ENCODE assay signal across 19 mouse cellular contexts in the genomic region with DNA sequence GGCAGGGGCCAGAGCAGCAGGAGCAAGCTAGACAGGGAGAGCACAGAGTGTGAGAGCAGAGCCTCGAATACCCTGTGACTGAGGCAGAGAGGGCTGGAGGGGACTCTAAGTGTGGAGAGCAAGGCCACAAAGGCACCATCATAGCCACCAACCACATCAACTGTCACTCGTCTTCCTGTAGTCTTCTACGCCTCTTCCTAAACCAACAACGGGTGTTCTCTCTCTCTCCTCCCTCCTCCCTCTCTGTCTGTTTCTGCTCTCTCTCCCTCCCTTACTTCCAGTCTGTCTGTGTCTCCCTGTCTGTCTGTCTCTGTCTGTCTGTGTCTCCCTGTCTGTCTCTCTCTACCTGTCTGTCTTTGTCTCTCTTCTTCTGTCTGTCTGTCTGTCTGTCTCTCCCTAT. TPM values are rescaled to one million over a fixed set of nuclear protein-coding genes. Genes with fewer than 3 reads are reported as not detected.
DNase-seq lines count a peak whose midpoint lies in the region; ATAC-seq and TF ChIP-seq lines count a peak whose summit lies in the region.
"Had no signal": no experiment of that assay in that cellular context is flagged by ENCODE, and none has a peak within 500 bp of the region (broad histone marks: within the 10 kb centered on the region; RNA-seq: fewer than 3 reads in every experiment).

No protein-coding gene starts in this region.

- TF ChIP-seq POLR2A in thymus, adult 2 months (IDR thresholded peaks at IDR 0.05; ENCODE audit: control insufficient read depth, extremely low read depth, insufficient read depth, low read length, poor library complexity): no peak

- no peak overlapping the region for H3K4me2 ChIP-seq in heart, embryonic 13.5 days
- H3K4me2 ChIP-seq: liver, embryonic 12.5 days; midbrain, embryonic 12.5 days had no signal

- no peak overlapping the region for H3K4me3 ChIP-seq in heart, embryonic 13.5 days
- no peak overlapping the region for H3K4me3 ChIP-seq in thymus, adult 2 months (ENCODE audit: control insufficient read depth, insufficient read depth, low read length)
- H3K4me3 ChIP-seq: heart, adult 2 months; liver, embryonic 12.5 days; midbrain, embryonic 12.5 days had no signal

- no peaks in the 10 kb centered on the region for H3K36me3 ChIP-seq in heart, embryonic 13.5 days
- H3K36me3 ChIP-seq in thymus, adult 2 months (ENCODE audit: control insufficient read depth, insufficient read depth, low read length): no peaks in the 10 kb centered on the region
- H3K36me3 ChIP-seq: liver, embryonic 12.5 days; midbrain, embryonic 12.5 days had no signal

- peaks cover 42% of the 10 kb centered on the region for H3K4me1 ChIP-seq in heart, embryonic 13.5 days
- peaks cover 26% of the 10 kb centered on the region for H3K4me1 ChIP-seq in thymus, adult 2 months (replicated peaks; ENCODE audit: control insufficient read depth, insufficient read depth, low read length)

- ATAC-seq in heart, embryonic 13.5 days (ENCODE audit: extremely low read depth, insufficient number of reproducible peaks, low FRiP score, low TSS enrichment): no peak
- peak; percentile 20; the same call in 1 of the 2 replicates for ATAC-seq in granulocyte monocyte progenitor cell, adult 5-6 weeks (replicated peaks; ENCODE audit: poor library complexity, severe bottlenecking)
- ATAC-seq: forebrain, embryonic 14.5 days; liver, embryonic 12.5 days; lung, postnatal 0 days had no signal

- H3K9ac ChIP-seq in heart, embryonic 13.5 days: no peak overlapping the region
- H3K9ac ChIP-seq: liver, embryonic 12.5 days; midbrain, embryonic 12.5 days had no signal

- H3K27me3 ChIP-seq in heart, embryonic 13.5 days (replicated peaks): no peaks in the 10 kb centered on the region
- H3K27me3 ChIP-seq in thymus, adult 2 months (ENCODE audit: control insufficient read depth, insufficient read depth, low read length): no peaks in the 10 kb centered on the region
- H3K27me3 ChIP-seq: midbrain, embryonic 12.5 days had no signal

- DNase-seq in heart, postnatal 4 days: no peak
- peak; percentile 65 for DNase-seq in 416B (ENCODE audit: low read depth)
- peak; percentile 47 for DNase-seq in thymus, adult 2 months
- no peak for DNase-seq in frontal cortex, adult 2 months (ENCODE audit: extremely low spot score in 1 of 2, low spot score in 1 of 2)
- no peak for DNase-seq in urinary bladder, adult 2 months (ENCODE audit: low spot score)
- DNase-seq in cerebellum, adult 11-12 months: no peak
- DNase-seq: adrenal gland, adult 2 months; cerebellum, adult 2 months; heart, adult 2 months; kidney, adult 11 months; kidney, postnatal 4 days; layer of hippocampus, postnatal 36 days; left cerebral cortex, postnatal 4 days had no signal

- H3K9me3 ChIP-seq in heart, embryonic 13.5 days: peaks cover under 1% of the 10 kb centered on the region; the same call in 1 of the 2 replicates
- H3K9me3 ChIP-seq: liver, embryonic 12.5 days had no signal

- H3K27ac ChIP-seq in heart, embryonic 13.5 days (replicated peaks): peak overlapping the region; percentile 50; the same call in 1 of the 2 replicates
- peak overlapping the region; percentile 65 for H3K27ac ChIP-seq in thymus, adult 2 months (ENCODE audit: control insufficient read depth, insufficient read depth, low read length)
- H3K27ac ChIP-seq: heart, adult 2 months; liver, embryonic 12.5 days; midbrain, embryonic 12.5 days had no signal

- WGBS in heart, embryonic 13.5 days: 37% methylated on average over 4 of the region's 4 CpGs
- WGBS in thymus, adult 2 months: 4% methylated on average over 4 of the region's 4 CpGs

- TF ChIP-seq CTCF in thymus, adult 2 months (IDR thresholded peaks at IDR 0.05; ENCODE audit: borderline replicate concordance, control insufficient read depth, extremely low read depth, insufficient read depth, low read length, poor library complexity): no peak

RNA-seq across cellular contexts. Expression of gene Mmp15, which starts 38.2 kb away (rescaled TPM):
- polyA plus RNA-seq in heart, embryonic 13.5 days (2015; fragmentation: Nextera tagmentation; extraction: Ambion mirVana): 42.5 and 43.4 TPM in 2 replicates
- 100 to 1,000 TPM; 146 to 149 TPM for total RNA-seq in heart, postnatal 4 days (2021)
- total RNA-seq in granulocyte monocyte progenitor cell, adult 5-6 weeks (2014; fragmentation: Nextera tagmentation): not detected in 2 replicates
- total RNA-seq in granulocyte monocyte progenitor cell, adult 5-6 weeks (2017): 0.13 and 0.21 TPM in 2 replicates
- 14.7 and 16.2 TPM in 2 replicates for polyA plus RNA-seq in thymus, adult 2 months (2012; rRNA removed)
- polyA plus RNA-seq in frontal cortex, adult 2 months (2012; rRNA removed): 8.4 and 9.1 TPM in 2 replicates
- polyA plus RNA-seq in urinary bladder, adult 2 months (2012; rRNA removed): 17.1 and 27.3 TPM in 2 replicates

RNA-seq across cellular contexts. Expression of gene Cfap20, which starts 44.4 kb away (rescaled TPM):
- polyA plus RNA-seq in heart, embryonic 13.5 days (2015; fragmentation: Nextera tagmentation; extraction: Ambion mirVana): 151 and 167 TPM in 2 replicates
- total RNA-seq in heart, postnatal 4 days (2021): 10 to 100 TPM; 66.9 to 72.9 TPM
- total RNA-seq in granulocyte monocyte progenitor cell, adult 5-6 weeks (2014; fragmentation: Nextera tagmentation): 62.1 and 78.1 TPM in 2 replicates
- 62.8 and 65.6 TPM in 2 replicates for total RNA-seq in granulocyte monocyte progenitor cell, adult 5-6 weeks (2017)
- polyA plus RNA-seq in thymus, adult 2 months (2012; rRNA removed): 65.9 and 67.2 TPM in 2 replicates
- polyA plus RNA-seq in frontal cortex, adult 2 months (2012; rRNA removed): 106 and 108 TPM in 2 replicates
- polyA plus RNA-seq in urinary bladder, adult 2 months (2012; rRNA removed): 62.3 and 86.8 TPM in 2 replicates

RNA-seq across cellular contexts. Expression of gene Usb1, which starts 58.2 kb away (rescaled TPM):
- polyA plus RNA-seq in heart, embryonic 13.5 days (2015; fragmentation: Nextera tagmentation; extraction: Ambion mirVana): 25.5 and 29.1 TPM in 2 replicates
- total RNA-seq in heart, postnatal 4 days (2021): 10 to 100 TPM; 20.2 to 22.4 TPM
- 41.5 and 44.1 TPM in 2 replicates for total RNA-seq in granulocyte monocyte progenitor cell, adult 5-6 weeks (2014; fragmentation: Nextera tagmentation)
- total RNA-seq in granulocyte monocyte progenitor cell, adult 5-6 weeks (2017): 31.4 and 36.8 TPM in 2 replicates
- 51.9 and 55.6 TPM in 2 replicates for polyA plus RNA-seq in thymus, adult 2 months (2012; rRNA removed)
- polyA plus RNA-seq in frontal cortex, adult 2 months (2012; rRNA removed): 16.9 and 17.3 TPM in 2 replicates
- polyA plus RNA-seq in urinary bladder, adult 2 months (2012; rRNA removed): 34.5 and 43.1 TPM in 2 replicates

RNA-seq across cellular contexts. Expression of gene Zfp319, which starts 58.6 kb away (rescaled TPM):
- polyA plus RNA-seq in heart, embryonic 13.5 days (2015; fragmentation: Nextera tagmentation; extraction: Ambion mirVana): 5.6 and 5.9 TPM in 2 replicates
- total RNA-seq in heart, postnatal 4 days (2021): 10 to 100 TPM; 12.5 to 14.3 TPM
- 5.4 and 6.9 TPM in 2 replicates for total RNA-seq in granulocyte monocyte progenitor cell, adult 5-6 weeks (2014; fragmentation: Nextera tagmentation)
- 1.6 and 2.2 TPM in 2 replicates for total RNA-seq in granulocyte monocyte progenitor cell, adult 5-6 weeks (2017)
- 30.7 and 34.8 TPM in 2 replicates for polyA plus RNA-seq in thymus, adult 2 months (2012; rRNA removed)
- 10.0 and 10.6 TPM in 2 replicates for polyA plus RNA-seq in frontal cortex, adult 2 months (2012; rRNA removed)
- polyA plus RNA-seq in urinary bladder, adult 2 months (2012; rRNA removed): 6.8 and 7.9 TPM in 2 replicates

Comparison
In these comparisons a context has a peak if more than half of its experiments do, and no peak if none do; other contexts are left out.
1. DNase-seq: peak in 416B (single experiment) and thymus, adult 2 months (single experiment); none in heart, postnatal 4 days (single experiment), frontal cortex, adult 2 months (0 of 2), urinary bladder, adult 2 months (single experiment) and cerebellum, adult 11-12 months (single experiment).